Mouse (Mus musculus) lung, postnatal 0 days (tissue): Measurements from ENCODE around the gene Nol12.

ENCODE experiments used
- CTCF ChIP-seq: IDR thresholded peaks from 2 replicates; pipeline ENCODE4 v1.5.1; 2016; ENCODE audit warnings: antibody characterized with exemption, mild to moderate bottlenecking
- EP300 ChIP-seq: IDR thresholded peaks from 2 replicates; pipeline ENCODE4 v1.6.1; 2016; ENCODE audit warnings: antibody characterized with exemption, mild to moderate bottlenecking, control low read depth

DNA sequence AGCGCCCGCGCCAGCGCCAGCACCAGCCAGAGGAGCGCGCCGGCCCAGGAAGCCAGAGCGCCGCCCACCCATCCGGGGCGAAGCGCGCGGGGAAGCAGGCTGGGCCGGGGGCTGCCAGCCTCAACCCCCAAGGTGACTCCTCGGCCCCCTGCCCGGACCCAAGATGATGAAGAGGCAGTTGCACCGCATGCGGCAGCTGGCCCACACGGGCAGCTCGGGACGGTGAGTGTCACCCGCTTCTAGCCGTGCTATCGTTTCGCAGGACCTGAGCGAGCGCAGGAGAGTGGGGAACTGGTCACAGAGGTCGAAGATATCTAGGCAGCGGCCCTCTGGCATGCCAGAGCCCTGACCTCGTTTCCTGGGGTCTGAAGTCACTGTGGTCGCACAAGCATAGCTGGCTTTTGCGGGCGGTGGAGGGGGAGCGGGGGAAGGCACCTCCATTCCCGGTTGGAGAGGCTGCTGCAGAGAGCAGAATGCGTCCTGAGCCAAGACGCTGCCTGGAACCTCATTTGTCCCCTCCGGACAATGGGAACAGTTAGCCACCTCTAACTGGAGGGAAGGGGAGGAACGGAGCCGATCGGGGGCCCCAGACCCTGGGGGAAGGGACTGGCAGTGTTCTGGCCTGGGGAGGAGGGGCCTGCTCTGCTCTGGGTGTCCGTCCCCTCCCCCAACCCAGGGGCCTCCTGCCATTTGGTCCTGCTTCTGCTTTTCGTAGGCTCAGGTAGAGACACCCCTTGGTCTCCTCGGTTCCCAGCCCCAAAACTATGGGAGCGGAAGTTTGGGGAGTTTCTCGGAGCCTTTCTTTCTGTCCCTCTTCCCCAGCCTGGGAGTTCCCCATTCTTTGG lies 34.8 kb upstream of the Nol12 start, which contains the start of gene Sh3bp1:
- no peak for TF ChIP-seq CTCF
- no peak for TF ChIP-seq EP300
